Mouse (Mus musculus) CH12.LX (cell line): Measurements from ENCODE around the gene Rsl24d1. TPM values are rescaled to one million over a fixed set of nuclear protein-coding genes. Genes with fewer than 3 reads are reported as not detected.

ENCODE experiments used
- DNase-seq: peaks from one replicate; pipeline ENCODE4 v3.0.0-alpha.2; 2013; ENCODE audit errors: extremely low read depth
- H3K27ac ChIP-seq: 2 replicates; pipeline ENCODE4 v1.5.1; 2012; ENCODE audit warnings: low read depth, mild to moderate bottlenecking, control low read depth, moderate library complexity; ENCODE audit not compliant: insufficient read depth
- H3K27me3 ChIP-seq: replicated peaks from 2 replicates; pipeline ENCODE3; 2012; ENCODE audit warnings: inconsistent platforms
- H3K36me3 ChIP-seq, 2 experiments: replicated peaks in 1 of 2; 2 replicates each; pipeline versions ENCODE3 to v1.6.1; 2012; ENCODE audit warnings: inconsistent platforms in 1 of 2, low read length in 1 of 2, mild to moderate bottlenecking in 1 of 2, mixed read lengths in 1 of 2, moderate library complexity in 1 of 2; ENCODE audit not compliant: control insufficient read depth in 1 of 2, insufficient read depth in 1 of 2
- H3K4me1 ChIP-seq, 2 experiments: 2 replicates each; pipeline ENCODE4 v1.6.1; 2012; ENCODE audit warnings: inconsistent platforms in 1 of 2, moderate library complexity in 1 of 2; ENCODE audit not compliant: insufficient read depth in 2 of 2, control insufficient read depth in 1 of 2
- H3K4me2 ChIP-seq: 2 replicates; pipeline ENCODE4 v1.6.1; 2012; ENCODE audit warnings: low read depth, mild to moderate bottlenecking, control low read depth; ENCODE audit not compliant: poor library complexity, insufficient read depth, severe bottlenecking
- H3K4me3 ChIP-seq, 3 experiments: fragments of 150-350 bp in 1 of 3; sonication (generic) in 1 of 3; replicated peaks in 1 of 3; 2 replicates each; pipeline versions ENCODE3 to v1.5.1; 2011 to 2012; ENCODE audit warnings: low read depth in 2 of 3, low read length in 2 of 3, mild to moderate bottlenecking in 2 of 3, moderate library complexity in 2 of 3, control low read depth in 1 of 3, improper control_type of control experiment in 1 of 3, inconsistent platforms in 1 of 3, mixed read lengths in 1 of 3; ENCODE audit not compliant: poor library complexity in 1 of 3
- H3K79me2 ChIP-seq: replicated peaks from 2 replicates; pipeline ENCODE4 v1.6.1; 2012; ENCODE audit warnings: mild to moderate bottlenecking, moderate library complexity; ENCODE audit not compliant: control insufficient read depth, poor library complexity, insufficient read depth, severe bottlenecking; ENCODE audit errors: extremely low read depth
- H3K9ac ChIP-seq: 2 replicates; pipeline ENCODE4 v1.6.1; 2012; ENCODE audit warnings: low read depth, mild to moderate bottlenecking, control low read depth, moderate library complexity; ENCODE audit not compliant: insufficient read depth
- H3K9me3 ChIP-seq: replicated peaks from 2 replicates; pipeline ENCODE3; 2012; ENCODE audit warnings: low read length, inconsistent platforms, mixed read lengths
- BHLHE40 ChIP-seq: IDR thresholded peaks from 2 replicates; pipeline ENCODE4 v1.6.1; 2011; ENCODE audit warnings: mild to moderate bottlenecking, low read depth, low read length, improper control_type of control experiment
- CTCF ChIP-seq, 2 experiments: IDR thresholded peaks in 1 of 2; conservative IDR thresholded peaks in 1 of 2; 2 replicates each; pipeline ENCODE4 v1.5.1; 2011 to 2012; ENCODE audit warnings: low read depth in 2 of 2, low read length in 2 of 2, improper control_type of control experiment in 1 of 2, inconsistent platforms in 1 of 2, mild to moderate bottlenecking in 1 of 2, moderate library complexity in 1 of 2
- E2F4 ChIP-seq: IDR thresholded peaks from 2 replicates; pipeline ENCODE4 v1.6.1; 2011; ENCODE audit warnings: low read depth, low read length, improper control_type of control experiment; ENCODE audit not compliant: insufficient replicate concordance
- ELF1 ChIP-seq: IDR thresholded peaks from 2 replicates; pipeline ENCODE4 v1.6.1; 2014; ENCODE audit warnings: low read depth, mild to moderate bottlenecking, inconsistent platforms, low read length, improper control_type of control experiment
- EP300 ChIP-seq: IDR thresholded peaks from 2 replicates; pipeline ENCODE4 v1.6.1; 2011; ENCODE audit warnings: low read length, improper control_type of control experiment
- ETS1 ChIP-seq: conservative IDR thresholded peaks from 2 replicates; pipeline ENCODE4 v1.6.1; 2012; ENCODE audit warnings: low read depth, mild to moderate bottlenecking, inconsistent platforms, low read length, improper control_type of control experiment, moderate library complexity
- JUN ChIP-seq: IDR thresholded peaks from 2 replicates; pipeline ENCODE4 v1.6.1; 2011; ENCODE audit warnings: low read depth, mild to moderate bottlenecking, low read length, improper control_type of control experiment, moderate library complexity; ENCODE audit not compliant: insufficient read depth
- MAX ChIP-seq: IDR thresholded peaks from 2 replicates; pipeline ENCODE4 v1.6.1; 2011; ENCODE audit warnings: low read length, improper control_type of control experiment
- MAZ ChIP-seq: IDR thresholded peaks from 2 replicates; pipeline ENCODE4 v1.6.1; 2012; ENCODE audit warnings: low read depth, mild to moderate bottlenecking, inconsistent platforms, low read length, improper control_type of control experiment, moderate library complexity
- NRF1 ChIP-seq: IDR thresholded peaks from 2 replicates; pipeline ENCODE4 v1.6.1; 2014; ENCODE audit warnings: low read depth, mild to moderate bottlenecking, inconsistent platforms, low read length, improper control_type of control experiment, moderate library complexity
- SIN3A ChIP-seq: IDR thresholded peaks from 2 replicates; pipeline ENCODE4 v1.6.1; 2012; ENCODE audit warnings: low read length, improper control_type of control experiment, inconsistent platforms
- TBP ChIP-seq: conservative IDR thresholded peaks from 2 replicates; pipeline ENCODE4 v1.6.1; 2011; ENCODE audit warnings: low read depth, low read length, improper control_type of control experiment
- UBTF ChIP-seq: IDR thresholded peaks from 2 replicates; pipeline ENCODE4 v1.6.1; 2012; ENCODE audit warnings: low read depth, mild to moderate bottlenecking, inconsistent platforms, low read length, improper control_type of control experiment, moderate library complexity
- USF2 ChIP-seq: conservative IDR thresholded peaks from 2 replicates; pipeline ENCODE4 v1.6.1; 2011; ENCODE audit warnings: low read depth, low read length, improper control_type of control experiment
- ZKSCAN1 ChIP-seq: IDR thresholded peaks from 2 replicates; pipeline ENCODE4 v1.6.1; 2012; ENCODE audit warnings: low read depth, inconsistent platforms, low read length, improper control_type of control experiment, borderline replicate concordance
- ZMIZ1 ChIP-seq: IDR thresholded peaks from 2 replicates; pipeline ENCODE4 v1.6.1; 2012; ENCODE audit warnings: low read depth, mild to moderate bottlenecking, inconsistent platforms, low read length, improper control_type of control experiment
- dilution Hi-C: fragments of 300-500 bp; cut with MboI; formaldehyde crosslinking; loops from 2 replicates; pipeline ENCODE4 v1.14.3; 2020; ENCODE audit warnings: low sequenced_read_pairs; ENCODE audit not compliant: extremely low pct_unique_long_range_greater_than_20kb, extremely low pct_ligation_motif_present
- in situ Hi-C: fragments of 300-500 bp; cut with MboI; formaldehyde crosslinking; loops from 3 replicates; pipeline ENCODE4 v1.14.3; 2019; ENCODE audit warnings: low sequenced_read_pairs, low pct_ligation_motif_present, low pct_unique_long_range_greater_than_20kb, mixed read lengths
- polyA plus RNA-seq: library from polyadenylated mRNA; unstranded; fragments of >175 nt; gene quantifications from 2 replicates; pipeline ENCODE4 v1.2.1, GENCODE M21; 2012; ENCODE audit warnings: low read depth; ENCODE audit not compliant: insufficient read length
- total RNA-seq, 2 experiments: library from RNA; depleted of rRNA; stranded (reverse); fragments of 300-350 nt in 1 of 2; fragments of >200 nt in 1 of 2; gene quantifications; 2 replicates each; pipeline ENCODE4 v1.2.3; 2012 to 2014

The Rsl24d1 gene
- total and polyA plus RNA-seq, 3 experiments: 108 to 365 (median 202) TPM

GRCm38 (mm10) chr9:73103159-73103879 lies 9.9 kb upstream of the Rsl24d1 start:
- Histone ChIP-seq H3K27me3 (no peaks in the 10 kb centered on the region), H3K79me2 (no peaks in the 10 kb centered on the region), H3K9ac (no peak overlapping the region), H3K36me3 (peaks cover 0 to 7% of the 10 kb centered on the region in 2 experiments), H3K4me1 (peaks cover 0 to 21% of the 10 kb centered on the region in 2 experiments; a peak in 2 of 4 replicates), H3K27ac (no peak overlapping the region), H3K4me3 (no peak overlapping the region), H3K9me3 (no peaks in the 10 kb centered on the region), H3K4me2 (no peak overlapping the region)
- in situ Hi-C loops: no loop called here
- no peak for DNase-seq
- dilution Hi-C loops: no loop called here
- TF ChIP-seq TBP (no peak), USF2 (no peak), CTCF (conservative IDR thresholded peaks at IDR 0.05 in 1 of 2, IDR thresholded peaks at IDR 0.05 in 1 of 2; ENCODE audit: low read depth in 2 of 2, low read length in 2 of 2) (no peak), MAZ (no peak), ZKSCAN1 (no peak), E2F4 (no peak), NRF1 (no peak), ELF1 (no peak), ETS1 (no peak), BHLHE40 (no peak), MAX (no peak), UBTF (no peak)

DNA sequence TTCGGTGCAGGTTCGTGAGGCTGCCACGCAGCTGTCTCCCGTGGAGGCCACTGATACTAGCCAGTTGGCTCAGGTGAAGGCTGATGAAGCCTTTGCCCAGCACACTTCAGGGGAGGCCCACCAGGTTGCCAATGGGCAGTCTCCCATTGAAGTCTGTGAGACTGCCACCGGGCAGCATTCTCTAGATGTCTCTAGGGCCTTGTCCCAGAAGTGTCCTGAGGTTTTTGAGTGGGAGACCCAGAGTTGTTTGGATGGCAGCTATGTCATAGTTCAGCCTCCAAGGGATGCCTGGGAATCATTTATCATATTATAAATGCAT lies 9.4 kb upstream of the Rsl24d1 start:
- Histone ChIP-seq H3K27me3 (no peaks in the 10 kb centered on the region), H3K27ac (no peak overlapping the region), H3K79me2 (no peaks in the 10 kb centered on the region), H3K9me3 (no peaks in the 10 kb centered on the region), H3K9ac (no peak overlapping the region), H3K4me3 (no peak overlapping the region)
- DNase-seq: no peak
- in situ Hi-C loops: no loop called here
- no peak for TF ChIP-seq JUN
- no peak for TF ChIP-seq SIN3A
- TF ChIP-seq ZMIZ1: no peak
- TF ChIP-seq EP300: no peak
- TF ChIP-seq, all 38 proteins: peak for 0
- Histone ChIP-seq H3K36me3 (peaks cover 0 to 7% of the 10 kb centered on the region in 2 experiments), H3K4me2 (no peak overlapping the region), H3K4me1 (peaks cover 0 to 21% of the 10 kb centered on the region in 2 experiments; a peak in 2 of 4 replicates)
- dilution Hi-C loops: no loop called here
